Mouse (Mus musculus): ENCODE data around the gene B4galt2. TPM values are rescaled to one million over a fixed set of nuclear protein-coding genes. Genes with fewer than 3 reads are reported as not detected.

B4galt2 gene
- polyA plus RNA-seq, 1 experiment from 2014 or later, result 73.6 TPM

DNA sequence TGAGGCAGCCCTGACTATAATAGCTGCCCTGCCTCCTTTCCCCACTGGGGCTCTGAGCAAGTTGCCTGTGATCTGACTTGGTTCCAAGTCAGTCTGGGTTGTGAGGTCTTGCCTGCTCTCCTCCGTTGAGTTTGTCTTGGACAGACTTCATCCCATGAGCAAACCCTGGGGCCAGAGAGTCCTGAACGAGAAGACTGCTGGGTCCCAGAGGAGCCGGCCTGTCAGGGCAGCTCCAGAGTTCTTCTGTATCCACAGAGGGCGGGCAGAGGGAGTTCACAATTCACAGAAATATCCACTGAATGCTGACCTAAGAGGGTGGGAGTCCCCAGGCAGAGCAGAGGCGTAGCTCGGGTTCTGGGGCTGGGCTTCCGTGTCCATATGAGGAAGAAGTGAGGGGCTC is 32.4 kb downstream of the B4galt2 start:
- H3K9ac ChIP-seq (replicated peaks; ENCODE audit: low read depth, low read length), result no peak overlapping the region
- 76% methylated on average over 7 of the region's 7 CpGs for WGBS
- no peaks in the 10 kb centered on the region for H3K27me3 ChIP-seq (ENCODE audit: control insufficient read depth, insufficient read depth, low read length)
- H3K36me3 ChIP-seq (ENCODE audit: control insufficient read depth, insufficient read depth, low read length), result no peaks in the 10 kb centered on the region
- no peak overlapping the region for H3K4me2 ChIP-seq (ENCODE audit: low read depth, low read length)
- no peaks in the 10 kb centered on the region for H3K9me3 ChIP-seq (ENCODE audit: control insufficient read depth, low read length)
- H3K4me3 ChIP-seq (ENCODE audit: low read depth, low read length), result no peak overlapping the region
- H3K27ac ChIP-seq (ENCODE audit: low read depth, low read length), result no peak overlapping the region
- H3K4me1 ChIP-seq (ENCODE audit: control insufficient read depth, insufficient read depth, low read length), result peaks cover 14% of the 10 kb centered on the region
- ATAC-seq (ENCODE audit: low read depth), result no peak

DNA sequence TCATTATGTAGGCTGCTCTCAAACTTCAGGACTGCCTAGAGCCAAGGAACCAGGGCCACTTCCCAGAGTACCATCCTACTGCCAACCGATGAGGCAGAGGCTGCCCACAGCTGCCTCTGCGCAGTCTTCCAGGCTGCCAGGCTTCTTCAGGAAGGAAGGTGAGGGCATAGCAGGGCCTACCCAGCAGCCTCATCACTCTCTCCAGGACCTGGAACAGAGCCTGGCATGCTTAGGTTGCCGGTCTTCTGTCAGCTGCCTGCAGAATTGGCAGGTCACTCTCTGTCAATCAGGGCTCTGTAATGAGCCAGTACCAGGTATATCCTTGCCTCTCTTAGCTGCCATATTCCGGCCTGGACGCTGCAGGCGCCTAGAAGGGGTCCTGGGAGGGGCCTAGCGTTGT is 33.1 kb downstream of the B4galt2 start:
- no peaks in the 10 kb centered on the region for H3K27me3 ChIP-seq (ENCODE audit: control insufficient read depth, insufficient read depth, low read length)
- no peaks in the 10 kb centered on the region for H3K9me3 ChIP-seq (ENCODE audit: control insufficient read depth, low read length)
- no peaks in the 10 kb centered on the region for H3K36me3 ChIP-seq (ENCODE audit: control insufficient read depth, insufficient read depth, low read length)
- WGBS, result 74% methylated on average over 7 of the region's 7 CpGs
- H3K4me2 ChIP-seq (ENCODE audit: low read depth, low read length), result peak overlapping the region; percentile 9; the same call in 1 of the 2 replicates
- peaks cover 11% of the 10 kb centered on the region for H3K4me1 ChIP-seq (ENCODE audit: control insufficient read depth, insufficient read depth, low read length)
- no peak overlapping the region for H3K4me3 ChIP-seq (ENCODE audit: low read depth, low read length)
- no peak overlapping the region for H3K9ac ChIP-seq (replicated peaks; ENCODE audit: low read depth, low read length)
- no peak for ATAC-seq (ENCODE audit: low read depth)
- H3K27ac ChIP-seq (ENCODE audit: low read depth, low read length), result peak overlapping the region; percentile 45; the same call in 1 of the 2 replicates

DNA sequence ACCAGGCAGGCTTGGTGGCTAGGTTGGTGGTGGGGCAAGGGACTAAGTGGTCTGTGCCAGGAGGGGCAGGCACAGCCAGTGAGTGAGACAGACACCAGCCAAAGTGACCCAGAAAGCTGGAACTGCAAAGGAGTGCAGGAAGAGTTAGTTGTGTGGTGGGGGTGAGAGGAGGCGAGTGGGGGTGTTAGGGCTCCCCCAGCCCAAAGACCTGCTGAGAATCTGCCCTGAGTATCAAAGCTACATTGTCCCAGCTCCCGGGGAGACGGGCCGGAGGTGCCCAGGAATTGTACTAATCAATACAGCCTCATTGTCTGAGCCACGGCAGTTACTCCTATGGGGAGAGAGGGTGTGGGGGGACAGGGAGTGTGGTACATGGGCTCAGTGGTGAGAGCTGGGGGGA is 33.8 kb downstream of the B4galt2 start:
- no peak overlapping the region for H3K4me3 ChIP-seq (ENCODE audit: low read depth, low read length)
- 13% methylated on average over 4 of the region's 5 CpGs for WGBS
- no peaks in the 10 kb centered on the region for H3K9me3 ChIP-seq (ENCODE audit: control insufficient read depth, low read length)
- peak overlapping the region; percentile 66 for H3K27ac ChIP-seq (ENCODE audit: low read depth, low read length)
- H3K4me2 ChIP-seq (ENCODE audit: low read depth, low read length), result 0 out of 2 replicates have a peak overlapping the region, but pooled peaks have one; percentile 9
- H3K4me1 ChIP-seq (ENCODE audit: control insufficient read depth, insufficient read depth, low read length), result peaks cover 8% of the 10 kb centered on the region
- no peaks in the 10 kb centered on the region for H3K27me3 ChIP-seq (ENCODE audit: control insufficient read depth, insufficient read depth, low read length)
- peak; percentile 79 for ATAC-seq (ENCODE audit: low read depth)
- no peak overlapping the region for H3K9ac ChIP-seq (replicated peaks; ENCODE audit: low read depth, low read length)
- H3K36me3 ChIP-seq (ENCODE audit: control insufficient read depth, insufficient read depth, low read length), result no peaks in the 10 kb centered on the region

DNA sequence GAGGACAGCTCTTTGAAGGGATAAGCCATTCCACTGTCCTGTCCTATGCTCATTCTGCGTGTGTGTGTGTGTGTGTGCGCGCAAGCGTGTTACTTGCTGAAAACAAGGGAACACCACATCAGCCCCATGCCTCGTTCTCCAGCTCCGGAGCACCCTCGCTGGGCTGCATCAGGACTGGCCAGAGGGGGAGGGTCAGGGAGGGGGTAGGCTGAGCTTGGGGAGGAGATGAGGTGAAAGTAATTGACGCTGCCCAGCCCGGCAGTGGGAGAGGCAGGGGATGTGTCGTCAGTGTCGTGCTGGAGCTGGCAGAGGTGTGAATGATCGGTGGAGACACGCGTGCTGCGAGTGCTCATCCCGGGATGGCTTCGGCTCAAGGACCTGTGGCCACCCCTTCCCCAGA is 34.2 kb downstream of the B4galt2 start:
- no peaks in the 10 kb centered on the region for H3K36me3 ChIP-seq (ENCODE audit: control insufficient read depth, insufficient read depth, low read length)
- H3K9ac ChIP-seq (replicated peaks; ENCODE audit: low read depth, low read length), result peak overlapping the region; percentile 16; the same call in 1 of the 2 replicates
- peak overlapping the region; percentile 66 for H3K27ac ChIP-seq (ENCODE audit: low read depth, low read length)
- no peak overlapping the region for H3K4me3 ChIP-seq (ENCODE audit: low read depth, low read length)
- H3K4me2 ChIP-seq (ENCODE audit: low read depth, low read length), result no peak overlapping the region
- peaks cover 8% of the 10 kb centered on the region for H3K4me1 ChIP-seq (ENCODE audit: control insufficient read depth, insufficient read depth, low read length)
- no peaks in the 10 kb centered on the region for H3K9me3 ChIP-seq (ENCODE audit: control insufficient read depth, low read length)
- ATAC-seq (ENCODE audit: low read depth), result peak; percentile 39
- 37% methylated on average over 17 of the region's 17 CpGs for WGBS
- H3K27me3 ChIP-seq (ENCODE audit: control insufficient read depth, insufficient read depth, low read length), result no peaks in the 10 kb centered on the region

DNA sequence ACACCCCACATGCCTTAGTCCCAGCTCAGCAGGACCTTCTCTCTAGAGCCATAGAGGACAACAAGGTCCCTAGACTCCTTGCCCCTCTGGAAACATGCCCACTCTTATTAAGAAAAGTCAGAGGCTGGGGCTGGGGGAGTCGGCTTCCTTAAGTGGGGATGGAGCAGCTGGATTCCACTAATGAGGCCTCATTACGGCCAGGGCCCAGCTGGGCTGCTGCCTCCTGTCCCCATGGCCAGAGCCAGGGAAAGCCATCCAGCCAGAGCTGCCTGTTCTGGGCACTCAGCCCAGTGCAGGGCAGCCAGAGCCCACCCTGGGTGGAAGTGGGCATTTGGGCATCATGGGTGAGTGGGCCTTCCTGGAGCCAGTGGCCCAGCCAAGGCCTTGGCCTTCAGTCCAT is 36.3 kb downstream of the B4galt2 start:
- peaks cover 8% of the 10 kb centered on the region for H3K4me1 ChIP-seq (ENCODE audit: control insufficient read depth, insufficient read depth, low read length)
- H3K9ac ChIP-seq (replicated peaks; ENCODE audit: low read depth, low read length), result no peak overlapping the region

DNA sequence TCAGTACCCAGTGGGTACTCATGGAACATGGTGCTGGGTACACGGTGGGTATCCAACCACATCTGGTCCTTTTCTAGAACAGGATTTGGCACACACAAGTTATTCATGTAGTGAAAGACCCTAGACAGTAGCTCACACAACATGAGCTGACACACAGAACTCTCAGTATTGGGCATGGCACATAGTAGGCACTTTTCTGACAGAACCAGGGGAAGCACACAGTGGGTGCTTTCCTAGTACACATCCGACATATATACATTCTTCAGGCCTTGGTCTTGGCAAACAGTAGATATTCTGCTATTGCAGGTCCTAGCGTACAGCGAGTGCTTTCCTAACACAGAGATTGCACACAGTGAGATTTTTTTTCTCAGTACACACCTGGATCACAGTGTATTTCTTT is 37.0 kb downstream of the B4galt2 start:
- no peak overlapping the region for H3K9ac ChIP-seq (replicated peaks; ENCODE audit: low read depth, low read length)
- no peak for ATAC-seq (ENCODE audit: low read depth)
- H3K4me2 ChIP-seq (ENCODE audit: low read depth, low read length), result no peak overlapping the region
- no peaks in the 10 kb centered on the region for H3K9me3 ChIP-seq (ENCODE audit: control insufficient read depth, low read length)
- H3K36me3 ChIP-seq (ENCODE audit: control insufficient read depth, insufficient read depth, low read length), result no peaks in the 10 kb centered on the region
- peaks cover 8% of the 10 kb centered on the region for H3K4me1 ChIP-seq (ENCODE audit: control insufficient read depth, insufficient read depth, low read length)
- no peak overlapping the region for H3K27ac ChIP-seq (ENCODE audit: low read depth, low read length)
- 96% methylated on average over 4 of the region's 4 CpGs for WGBS
- H3K27me3 ChIP-seq (ENCODE audit: control insufficient read depth, insufficient read depth, low read length), result no peaks in the 10 kb centered on the region
- H3K4me3 ChIP-seq (ENCODE audit: low read depth, low read length), result no peak overlapping the region

More for the DNA sequence above, 36.3 kb downstream of the B4galt2 start:
- Histone ChIP-seq H3K9me3 (ENCODE audit: control insufficient read depth, low read length) (no peaks in the 10 kb centered on the region), H3K4me3 (ENCODE audit: low read depth, low read length) (no peak overlapping the region), H3K4me2 (ENCODE audit: low read depth, low read length) (no peak overlapping the region), H3K27ac (ENCODE audit: low read depth, low read length) (no peak overlapping the region; the same call in 1 of the 2 replicates), H3K27me3 (ENCODE audit: control insufficient read depth, insufficient read depth, low read length) (no peaks in the 10 kb centered on the region), H3K36me3 (ENCODE audit: control insufficient read depth, insufficient read depth, low read length) (no peaks in the 10 kb centered on the region)
- ATAC-seq (ENCODE audit: low read depth), result no peak; the same call in 1 of the 2 replicates
- WGBS, result 3% methylated on average over 2 of the region's 2 CpGs

DNA sequence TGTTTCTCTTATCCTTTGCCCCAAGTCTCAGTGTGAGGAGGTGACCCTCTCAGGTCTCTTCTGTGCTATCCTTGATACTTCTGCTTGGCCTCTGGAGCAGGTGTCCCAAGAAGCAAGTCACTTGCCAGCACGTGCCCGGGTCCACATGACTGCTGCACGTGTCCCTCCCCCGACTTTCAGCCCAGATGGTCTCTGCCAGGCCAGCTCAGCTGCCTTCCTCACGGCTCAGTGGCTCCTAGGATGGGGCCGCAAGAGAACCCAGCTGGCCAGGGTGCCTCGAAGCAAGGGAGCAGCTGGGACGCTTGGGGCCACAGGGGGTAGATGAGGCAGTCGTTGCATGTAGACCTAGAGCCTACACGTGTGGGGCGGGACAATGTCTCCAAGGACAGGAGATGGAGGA is 38.0 kb downstream of the B4galt2 start:
- no peaks in the 10 kb centered on the region for H3K27me3 ChIP-seq (ENCODE audit: control insufficient read depth, insufficient read depth, low read length)
- no peak overlapping the region for H3K4me2 ChIP-seq (ENCODE audit: low read depth, low read length)
- no peak overlapping the region for H3K9ac ChIP-seq (replicated peaks; ENCODE audit: low read depth, low read length)
- H3K4me3 ChIP-seq (ENCODE audit: low read depth, low read length), result no peak overlapping the region
- no peaks in the 10 kb centered on the region for H3K36me3 ChIP-seq (ENCODE audit: control insufficient read depth, insufficient read depth, low read length)
- H3K4me1 ChIP-seq (ENCODE audit: control insufficient read depth, insufficient read depth, low read length), result peaks cover 4% of the 10 kb centered on the region
- WGBS, result 40% methylated on average over 11 of the region's 11 CpGs
- no peak overlapping the region for H3K27ac ChIP-seq (ENCODE audit: low read depth, low read length)
- ATAC-seq (ENCODE audit: low read depth), result no peak
- H3K9me3 ChIP-seq (ENCODE audit: control insufficient read depth, low read length), result no peaks in the 10 kb centered on the region

DNA sequence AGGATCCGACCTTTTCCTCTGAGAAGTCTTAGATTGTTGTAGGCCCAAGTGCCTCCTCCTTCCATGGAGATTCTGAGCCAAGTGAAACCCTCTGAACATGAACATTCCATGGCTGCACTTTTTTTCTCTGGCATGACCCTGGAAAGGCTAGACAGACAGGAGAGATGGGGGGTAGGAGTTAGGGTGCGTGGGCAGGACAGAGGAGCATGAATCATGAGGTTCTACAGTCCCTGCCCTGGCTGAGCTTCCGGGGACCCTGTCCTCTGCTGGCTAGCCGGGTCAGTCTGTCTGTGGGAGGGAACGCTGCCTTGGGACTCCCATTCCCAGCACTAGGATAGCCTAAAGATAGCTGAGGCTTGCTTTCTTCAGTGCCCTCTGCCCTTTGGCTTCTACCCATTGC is 38.8 kb downstream of the B4galt2 start:
- Histone ChIP-seq H3K27ac (ENCODE audit: low read depth, low read length) (no peak overlapping the region), H3K36me3 (ENCODE audit: control insufficient read depth, insufficient read depth, low read length) (no peaks in the 10 kb centered on the region), H3K9me3 (ENCODE audit: control insufficient read depth, low read length) (no peaks in the 10 kb centered on the region), H3K27me3 (ENCODE audit: control insufficient read depth, insufficient read depth, low read length) (no peaks in the 10 kb centered on the region), H3K4me2 (ENCODE audit: low read depth, low read length) (no peak overlapping the region), H3K4me3 (ENCODE audit: low read depth, low read length) (no peak overlapping the region), H3K9ac (replicated peaks; ENCODE audit: low read depth, low read length) (no peak overlapping the region), H3K4me1 (ENCODE audit: control insufficient read depth, insufficient read depth, low read length) (no peaks in the 10 kb centered on the region; the same call in 1 of the 2 replicates)
- WGBS, result 94% methylated on average over 5 of the region's 5 CpGs
- no peak for ATAC-seq (ENCODE audit: low read depth)

DNA sequence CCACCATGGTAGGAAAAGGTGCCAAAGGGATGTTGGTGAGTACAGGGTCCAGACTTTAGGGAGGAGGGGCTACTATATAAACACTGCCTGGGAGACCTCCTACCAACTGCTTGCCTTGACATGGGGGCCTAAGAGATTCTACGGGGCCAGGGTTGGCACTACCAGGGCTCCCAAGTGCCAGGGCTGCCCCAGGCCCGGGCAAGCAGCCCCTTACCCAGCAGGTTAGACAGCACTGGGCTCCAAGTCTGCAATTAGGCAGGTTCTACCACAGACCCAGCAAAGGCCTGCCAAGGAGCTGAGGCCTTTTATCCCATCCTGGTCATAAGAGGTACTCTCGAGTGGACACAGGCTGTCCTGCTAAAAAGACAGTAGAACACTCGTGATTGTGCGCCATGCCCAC is 40.2 kb downstream of the B4galt2 start:
- Histone ChIP-seq H3K4me3 (ENCODE audit: low read depth, low read length) (no peak overlapping the region), H3K4me2 (ENCODE audit: low read depth, low read length) (no peak overlapping the region), H3K27me3 (ENCODE audit: control insufficient read depth, insufficient read depth, low read length) (no peaks in the 10 kb centered on the region), H3K9me3 (ENCODE audit: control insufficient read depth, low read length) (no peaks in the 10 kb centered on the region), H3K36me3 (ENCODE audit: control insufficient read depth, insufficient read depth, low read length) (no peaks in the 10 kb centered on the region), H3K4me1 (ENCODE audit: control insufficient read depth, insufficient read depth, low read length) (no peaks in the 10 kb centered on the region), H3K9ac (replicated peaks; ENCODE audit: low read depth, low read length) (no peak overlapping the region), H3K27ac (ENCODE audit: low read depth, low read length) (no peak overlapping the region)
- 92% methylated on average over 5 of the region's 5 CpGs for WGBS
- ATAC-seq (ENCODE audit: low read depth), result no peak

Data from neural tube, embryonic 14.5 days (tissue).